Mouse (Mus musculus): ENCODE data around the gene Rexo2. TPM values are rescaled to one million over a fixed set of nuclear protein-coding genes. Genes with fewer than 3 reads are reported as not detected.

Gene Rexo2
- total RNA-seq, 2 experiments from 2014 or later, result 124 to 156 TPM

Other genes with a start within 250 kb of the Rexo2 start
- 0.17 and 4.9 TPM in 2 replicates for gene Nxpe2, start 127.2 kb downstream of the Rexo2 start, total RNA-seq (2014; fragmentation: Nextera tagmentation)
- 1.7 and 2.6 TPM in 2 replicates for gene Nxpe2, start 127.2 kb downstream of the Rexo2 start, total RNA-seq (2017)
- 76.4 and 85.5 TPM in 2 replicates for gene Rbm7, start 14.7 kb upstream of the Rexo2 start, total RNA-seq (2014; fragmentation: Nextera tagmentation)
- gene Rbm7, start 14.7 kb upstream of the Rexo2 start, total RNA-seq (2017), result 105 and 130 TPM in 2 replicates
- 4.6 and 25.5 TPM in 2 replicates for gene Gm5617, start 14.8 kb upstream of the Rexo2 start, total RNA-seq (2014; fragmentation: Nextera tagmentation)
- 0.52 and 4.2 TPM in 2 replicates for gene Gm5617, start 14.8 kb upstream of the Rexo2 start, total RNA-seq (2017)
- not detected in 2 replicates for gene Nnmt, start 124.5 kb upstream of the Rexo2 start, total RNA-seq (2014; fragmentation: Nextera tagmentation)
- not detected in 2 replicates for gene Nnmt, start 124.5 kb upstream of the Rexo2 start, total RNA-seq (2017)

All from granulocyte monocyte progenitor cell, adult 5-6 weeks (primary cell).